Mouse (Mus musculus): ENCODE measurements around the gene Gnao1.

The Gnao1 gene

GRCm38 (mm10) chr8:93843858-93844502 is 34.2 kb downstream of the Gnao1 start:
- DNase-seq (ENCODE audit: low read depth, low spot score) = no peak

GRCm38 (mm10) chr8:93845186-93845585 is 35.4 kb downstream of the Gnao1 start:
- no peak for DNase-seq (ENCODE audit: low read depth, low spot score)

- DNase-seq (ENCODE audit: low read depth, low spot score) = no peak
These were observed 42.4 kb downstream of the Gnao1 start for GRCm38 (mm10) chr8:93852087-93852645.

- DNase-seq (ENCODE audit: low read depth, low spot score) = no peak
These were observed 43.2 kb downstream of the Gnao1 start for GRCm38 (mm10) chr8:93852851-93853461.

- DNase-seq (ENCODE audit: low read depth, low spot score) = no peak
These were observed 44.9 kb downstream of the Gnao1 start for GRCm38 (mm10) chr8:93854676-93855075.

GRCm38 (mm10) chr8:93855272-93855671 is 45.5 kb downstream of the Gnao1 start:
- DNase-seq (ENCODE audit: low read depth, low spot score) = no peak

- no peak for DNase-seq (ENCODE audit: low read depth, low spot score)
These were observed 47.4 kb downstream of the Gnao1 start for GRCm38 (mm10) chr8:93857144-93857543.

- DNase-seq (ENCODE audit: low read depth, low spot score) = no peak
These were observed 48.5 kb downstream of the Gnao1 start for GRCm38 (mm10) chr8:93858286-93858685.

GRCm38 (mm10) chr8:93860020-93860419 is 50.3 kb downstream of the Gnao1 start:
- DNase-seq (ENCODE audit: low read depth, low spot score) = no peak

GRCm38 (mm10) chr8:93864064-93864463 is 54.3 kb downstream of the Gnao1 start:
- no peak for DNase-seq (ENCODE audit: low read depth, low spot score)

GRCm38 (mm10) chr8:93866271-93866670 is 56.5 kb downstream of the Gnao1 start:
- no peak for DNase-seq (ENCODE audit: low read depth, low spot score)

GRCm38 (mm10) chr8:93868486-93869221 is 58.9 kb downstream of the Gnao1 start:
- no peak for DNase-seq (ENCODE audit: low read depth, low spot score)

GRCm38 (mm10) chr8:93871275-93871674 is 61.5 kb downstream of the Gnao1 start:
- no peak for DNase-seq (ENCODE audit: low read depth, low spot score)

GRCm38 (mm10) chr8:93878396-93878795 is 68.6 kb downstream of the Gnao1 start:
- no peak for DNase-seq (ENCODE audit: low read depth, low spot score)

GRCm38 (mm10) chr8:93879966-93880365 is 70.2 kb downstream of the Gnao1 start:
- DNase-seq (ENCODE audit: low read depth, low spot score) = no peak

- no peak for DNase-seq (ENCODE audit: low read depth, low spot score)
These were observed 71.6 kb downstream of the Gnao1 start for GRCm38 (mm10) chr8:93881381-93881780.

GRCm38 (mm10) chr8:93883241-93883640 is 73.5 kb downstream of the Gnao1 start:
- DNase-seq (ENCODE audit: low read depth, low spot score) = no peak

- DNase-seq (ENCODE audit: low read depth, low spot score) = no peak
These were observed 74.0 kb downstream of the Gnao1 start for GRCm38 (mm10) chr8:93883771-93884170.

GRCm38 (mm10) chr8:93884316-93884715 is 74.5 kb downstream of the Gnao1 start:
- DNase-seq (ENCODE audit: low read depth, low spot score) = no peak

GRCm38 (mm10) chr8:93886181-93886580 is 76.4 kb downstream of the Gnao1 start:
- no peak for DNase-seq (ENCODE audit: low read depth, low spot score)

GRCm38 (mm10) chr8:93888150-93888676 is 78.4 kb downstream of the Gnao1 start:
- no peak for DNase-seq (ENCODE audit: low read depth, low spot score)

Measured in mesoderm, embryonic 11.5 days (tissue).